Mouse (Mus musculus): ENCODE data around the gene Ccdc6. TPM values are rescaled to one million over a fixed set of nuclear protein-coding genes. Genes with fewer than 3 reads are reported as not detected.

Ccdc6 gene
- total and polyA plus RNA-seq, 2 experiments: 8.4 to 10.7 TPM

GRCm38 (mm10) chr10:70102086-70102485, 5.2 kb downstream of the Ccdc6 start:
- TF ChIP-seq POLR2A (IDR thresholded peaks at IDR 0.05; ENCODE audit: extremely low read depth, insufficient read depth, low read length) (no peak), CTCF (IDR thresholded peaks at IDR 0.05; ENCODE audit: low read depth, low read length) (no peak)
- Histone ChIP-seq H3K4me1 (ENCODE audit: control insufficient read depth, insufficient read depth, low read length) (peaks cover 15% of the 10 kb centered on the region), H3K27ac (replicated peaks; ENCODE audit: insufficient read depth, low read depth, low read length) (no peak overlapping the region), H3K4me3 (ENCODE audit: insufficient read depth, low read depth, low read length) (no peak overlapping the region), H3K27me3 (ENCODE audit: control insufficient read depth, insufficient read depth, low read length) (no peaks in the 10 kb centered on the region), H3K36me3 (ENCODE audit: control insufficient read depth, insufficient read depth, low read length) (no peaks in the 10 kb centered on the region), H3K9ac (ENCODE audit: low read depth, low read length) (no peak overlapping the region), H3K79me2 (ENCODE audit: control insufficient read depth, insufficient read depth, low read length) (peaks cover 71% of the 10 kb centered on the region)
- 88% methylated on average over 4 of the region's 4 CpGs for WGBS
- no peak for DNase-seq (ENCODE audit: extremely low read depth, low read depth, low spot score)

DNA sequence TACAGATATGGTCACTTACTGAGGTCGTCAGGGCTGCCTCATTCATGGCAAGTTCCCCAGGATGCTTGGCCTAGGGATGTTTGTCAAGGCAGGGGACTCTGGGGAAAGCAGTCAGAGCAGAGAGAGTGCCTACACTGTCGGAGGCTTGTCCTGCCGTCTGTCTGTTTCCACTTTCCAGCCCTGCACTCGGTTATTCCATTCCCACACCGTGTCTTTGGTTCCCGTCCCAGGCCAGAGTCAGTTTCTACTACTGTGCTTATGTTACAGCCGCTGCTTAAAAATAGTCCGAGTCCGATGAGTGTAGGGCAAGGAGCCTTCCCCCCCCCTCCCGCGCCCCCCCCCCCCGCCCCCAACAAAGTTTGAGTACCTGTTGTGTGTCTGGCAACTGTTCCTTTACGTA, 11.1 kb downstream of the Ccdc6 start:
- H3K9ac ChIP-seq (ENCODE audit: low read depth, low read length): no peak overlapping the region
- no peak overlapping the region for H3K27ac ChIP-seq (replicated peaks; ENCODE audit: insufficient read depth, low read depth, low read length)
- H3K36me3 ChIP-seq (ENCODE audit: control insufficient read depth, insufficient read depth, low read length): no peaks in the 10 kb centered on the region
- WGBS: 81% methylated on average over 12 of the region's 13 CpGs
- H3K79me2 ChIP-seq (ENCODE audit: control insufficient read depth, insufficient read depth, low read length): peaks cover 65% of the 10 kb centered on the region
- H3K4me1 ChIP-seq (ENCODE audit: control insufficient read depth, insufficient read depth, low read length): no peaks in the 10 kb centered on the region
- TF ChIP-seq POLR2A (IDR thresholded peaks at IDR 0.05; ENCODE audit: extremely low read depth, insufficient read depth, low read length) (no peak), CTCF (IDR thresholded peaks at IDR 0.05; ENCODE audit: low read depth, low read length) (no peak)
- DNase-seq (ENCODE audit: extremely low read depth, low read depth, low spot score): no peak
- H3K4me3 ChIP-seq (ENCODE audit: insufficient read depth, low read depth, low read length): no peak overlapping the region
- H3K27me3 ChIP-seq (ENCODE audit: control insufficient read depth, insufficient read depth, low read length): no peaks in the 10 kb centered on the region

- Histone ChIP-seq H3K27me3 (ENCODE audit: control insufficient read depth, insufficient read depth, low read length) (no peaks in the 10 kb centered on the region), H3K9ac (ENCODE audit: low read depth, low read length) (no peak overlapping the region), H3K4me1 (ENCODE audit: control insufficient read depth, insufficient read depth, low read length) (no peaks in the 10 kb centered on the region), H3K79me2 (ENCODE audit: control insufficient read depth, insufficient read depth, low read length) (peaks cover 50% of the 10 kb centered on the region), H3K27ac (replicated peaks; ENCODE audit: insufficient read depth, low read depth, low read length) (no peak overlapping the region), H3K4me3 (ENCODE audit: insufficient read depth, low read depth, low read length) (no peak overlapping the region), H3K36me3 (ENCODE audit: control insufficient read depth, insufficient read depth, low read length) (no peaks in the 10 kb centered on the region)
- DNase-seq (ENCODE audit: extremely low read depth, low read depth, low spot score): no peak
- TF ChIP-seq POLR2A (IDR thresholded peaks at IDR 0.05; ENCODE audit: extremely low read depth, insufficient read depth, low read length) (no peak), CTCF (IDR thresholded peaks at IDR 0.05; ENCODE audit: low read depth, low read length) (no peak)
- 30% methylated on average over 5 of the region's 5 CpGs for WGBS
Observed at GRCm38 (mm10) chr10:70109974-70110373, 13.1 kb downstream of the Ccdc6 start.

GRCm38 (mm10) chr10:70110815-70111214, 13.9 kb downstream of the Ccdc6 start:
- 78% methylated on average over 7 of the region's 7 CpGs for WGBS
- DNase-seq (ENCODE audit: extremely low read depth, low read depth, low spot score): no peak
- Histone ChIP-seq H3K79me2 (ENCODE audit: control insufficient read depth, insufficient read depth, low read length) (peaks cover 47% of the 10 kb centered on the region), H3K27ac (replicated peaks; ENCODE audit: insufficient read depth, low read depth, low read length) (no peak overlapping the region), H3K4me1 (ENCODE audit: control insufficient read depth, insufficient read depth, low read length) (no peaks in the 10 kb centered on the region), H3K4me3 (ENCODE audit: insufficient read depth, low read depth, low read length) (no peak overlapping the region), H3K27me3 (ENCODE audit: control insufficient read depth, insufficient read depth, low read length) (no peaks in the 10 kb centered on the region), H3K9ac (ENCODE audit: low read depth, low read length) (no peak overlapping the region), H3K36me3 (ENCODE audit: control insufficient read depth, insufficient read depth, low read length) (no peaks in the 10 kb centered on the region)
- TF ChIP-seq POLR2A (IDR thresholded peaks at IDR 0.05; ENCODE audit: extremely low read depth, insufficient read depth, low read length) (no peak), CTCF (IDR thresholded peaks at IDR 0.05; ENCODE audit: low read depth, low read length) (no peak)

DNA sequence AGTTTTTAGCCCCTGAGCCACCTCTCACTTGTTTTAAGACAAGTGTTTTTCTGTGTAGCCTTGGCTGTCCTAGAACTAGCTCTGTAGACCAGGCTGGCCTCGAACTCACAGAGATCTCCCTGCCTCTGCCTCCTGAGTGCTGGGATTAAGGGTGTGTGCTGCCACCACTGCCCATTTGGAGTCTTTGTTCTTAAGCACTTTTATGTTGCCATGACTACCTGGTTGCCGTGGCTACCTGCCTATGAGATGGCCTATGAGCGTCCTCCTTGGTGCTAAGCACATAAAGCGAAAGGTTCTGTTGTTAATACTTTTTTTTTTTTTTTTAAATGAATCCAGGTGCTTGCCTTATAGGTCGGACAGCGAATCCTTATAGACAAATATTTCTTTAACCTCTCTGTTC, 14.7 kb downstream of the Ccdc6 start:
- no peak for DNase-seq (ENCODE audit: extremely low read depth, low read depth, low spot score)
- Histone ChIP-seq H3K36me3 (ENCODE audit: control insufficient read depth, insufficient read depth, low read length) (no peaks in the 10 kb centered on the region), H3K4me1 (ENCODE audit: control insufficient read depth, insufficient read depth, low read length) (no peaks in the 10 kb centered on the region), H3K27ac (replicated peaks; ENCODE audit: insufficient read depth, low read depth, low read length) (no peak overlapping the region), H3K9ac (ENCODE audit: low read depth, low read length) (no peak overlapping the region), H3K4me3 (ENCODE audit: insufficient read depth, low read depth, low read length) (no peak overlapping the region), H3K79me2 (ENCODE audit: control insufficient read depth, insufficient read depth, low read length) (peaks cover 49% of the 10 kb centered on the region), H3K27me3 (ENCODE audit: control insufficient read depth, insufficient read depth, low read length) (no peaks in the 10 kb centered on the region)
- 96% methylated on average over 6 of the region's 6 CpGs for WGBS
- TF ChIP-seq POLR2A (IDR thresholded peaks at IDR 0.05; ENCODE audit: extremely low read depth, insufficient read depth, low read length): no peak
- TF ChIP-seq CTCF (IDR thresholded peaks at IDR 0.05; ENCODE audit: low read depth, low read length): no peak

- H3K4me3 ChIP-seq (ENCODE audit: insufficient read depth, low read depth, low read length): no peak overlapping the region
- TF ChIP-seq CTCF (IDR thresholded peaks at IDR 0.05; ENCODE audit: low read depth, low read length): no peak
- no peak for TF ChIP-seq POLR2A (IDR thresholded peaks at IDR 0.05; ENCODE audit: extremely low read depth, insufficient read depth, low read length)
- no peaks in the 10 kb centered on the region for H3K27me3 ChIP-seq (ENCODE audit: control insufficient read depth, insufficient read depth, low read length)
- WGBS: 96% methylated on average over 8 of the region's 8 CpGs
- DNase-seq (ENCODE audit: extremely low read depth, low read depth, low spot score): no peak
- H3K36me3 ChIP-seq (ENCODE audit: control insufficient read depth, insufficient read depth, low read length): no peaks in the 10 kb centered on the region
- 0 out of 2 replicates have a peak, but pooled peaks cover 2% of the 10 kb centered on the region for H3K4me1 ChIP-seq (ENCODE audit: control insufficient read depth, insufficient read depth, low read length)
- no peak overlapping the region for H3K9ac ChIP-seq (ENCODE audit: low read depth, low read length)
- H3K27ac ChIP-seq (replicated peaks; ENCODE audit: insufficient read depth, low read depth, low read length): no peak overlapping the region
- peaks cover 41% of the 10 kb centered on the region; the same call in 1 of the 2 replicates for H3K79me2 ChIP-seq (ENCODE audit: control insufficient read depth, insufficient read depth, low read length)
Observed at GRCm38 (mm10) chr10:70114048-70114635, 17.2 kb downstream of the Ccdc6 start.
